Mouse (Mus musculus) stomach, postnatal 0 days (tissue): ENCODE measurements around the gene Rab3d. TPM values are rescaled to one million over a fixed set of nuclear protein-coding genes. Genes with fewer than 3 reads are reported as not detected.
A peak's percentile ranks its signal among the peaks of the same experiment; 100 is the strongest.
"Not testable (repeated sequence)": the region's sequence is repeated elsewhere in the genome, so short reads cannot be mapped to it uniquely, and the experiment has no call there.

Source experiments
- ATAC-seq: fragments of 200-750 bp; cut with Nextera tagmentation; 2 replicates; pipeline ENCODE4 v1.8.0; 2017; ENCODE audit not compliant: low FRiP score, low TSS enrichment
- DNase-seq: peaks from one replicate; pipeline ENCODE4 v3.0.0-alpha.2; 2016; ENCODE audit warnings: low spot score
- H3K27ac ChIP-seq: fragments of 300-500 bp; sonication (generic); replicated peaks from 2 replicates; pipeline ENCODE4 v1.5.1; 2014; ENCODE audit warnings: mild to moderate bottlenecking, control low read depth
- H3K27me3 ChIP-seq: fragments of 300-500 bp; sonication (generic); 2 replicates; pipeline ENCODE4 v1.6.1; 2014; ENCODE audit warnings: low read length; ENCODE audit not compliant: control insufficient read depth, insufficient read depth
- H3K36me3 ChIP-seq: fragments of 300-500 bp; sonication (generic); 2 replicates; pipeline ENCODE4 v1.6.1; 2014; ENCODE audit warnings: low read length, mixed read lengths; ENCODE audit not compliant: control insufficient read depth, insufficient read depth
- H3K4me1 ChIP-seq: fragments of 300-500 bp; sonication (generic); replicated peaks from 2 replicates; pipeline ENCODE4 v1.6.1; 2014; ENCODE audit warnings: antibody characterized with exemption; ENCODE audit not compliant: control insufficient read depth, insufficient read depth
- H3K4me2 ChIP-seq: fragments of 300-500 bp; sonication (generic); replicated peaks from 2 replicates; pipeline ENCODE4 v1.6.1; 2014; ENCODE audit warnings: low read depth, mild to moderate bottlenecking, control low read depth, moderate library complexity
- H3K4me3 ChIP-seq: fragments of 300-500 bp; sonication (generic); 2 replicates; pipeline ENCODE4 v1.5.1; 2014; ENCODE audit warnings: low read depth, low read length, control low read depth
- H3K9ac ChIP-seq: fragments of 300-500 bp; sonication (generic); 2 replicates; pipeline ENCODE4 v1.6.1; 2014; ENCODE audit warnings: mild to moderate bottlenecking, low read length, control low read depth, mixed read lengths
- H3K9me3 ChIP-seq: fragments of 300-500 bp; sonication (generic); 2 replicates; pipeline ENCODE4 v1.6.1; 2016; ENCODE audit warnings: low read length; ENCODE audit not compliant: control insufficient read depth
- CTCF ChIP-seq: IDR thresholded peaks from 2 replicates; pipeline ENCODE4 v1.5.1; 2016; ENCODE audit warnings: antibody characterized with exemption, low read depth, mild to moderate bottlenecking, moderate library complexity
- EP300 ChIP-seq: optimal IDR thresholded peaks from 2 replicates; pipeline ENCODE3; 2016; ENCODE audit warnings: antibody characterized with exemption
- WGBS: fragments of 180-500 bp; shearing (Covaris S2); extraction: QIAGEN DNeasy Blood & Tissue Kit; methylation state at CpG from one replicate; pipeline ENCODE4 v1.1.7; 2014; 5-methylcytosine and 5-hydroxymethylcytosine counted together
- polyA plus RNA-seq: library from polyadenylated mRNA; unstranded; fragments of >200 nt; fragmentation: Nextera tagmentation; extraction: Ambion mirVana; gene quantifications from 2 replicates; pipeline ENCODE4 v1.2.1, GENCODE M21; 2015

The Rab3d gene
- polyA plus RNA-seq, 1 experiment from 2014 or later: 130 TPM

DNA sequence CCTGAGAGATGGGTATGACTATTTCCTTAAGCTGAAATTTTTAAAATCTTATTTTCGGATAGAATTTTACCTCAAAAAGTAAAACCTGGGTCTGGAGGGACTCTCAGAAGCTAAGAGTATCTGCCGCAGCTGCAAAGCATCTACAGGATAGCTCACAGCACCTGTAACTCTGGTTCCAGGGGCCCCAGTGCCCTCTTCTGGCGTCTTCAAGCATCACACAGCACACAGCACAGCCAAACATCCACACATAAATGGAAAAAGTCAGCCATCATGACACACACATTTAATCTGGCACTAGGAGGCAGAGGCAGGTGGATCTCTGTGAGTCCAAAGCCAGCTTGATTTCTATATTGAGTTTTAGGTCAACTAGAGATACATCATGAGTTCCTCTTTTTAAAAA lies 41.4 kb downstream of the Rab3d start:
- H3K27me3 ChIP-seq: no peaks in the 10 kb centered on the region
- H3K4me1 ChIP-seq: no peaks in the 10 kb centered on the region
- H3K4me3 ChIP-seq: no peak overlapping the region
- no peak overlapping the region for H3K27ac ChIP-seq
- H3K4me2 ChIP-seq: no peak overlapping the region
- TF ChIP-seq EP300: no peak
- peak; percentile 25; the same call in 1 of the 2 replicates for TF ChIP-seq CTCF
- ATAC-seq (no peak), DNase-seq (no peak)
- 59% methylated on average over 3 of the region's 3 CpGs for WGBS
- no peaks in the 10 kb centered on the region for H3K36me3 ChIP-seq
- no peak overlapping the region for H3K9ac ChIP-seq
- H3K9me3 ChIP-seq: no peaks in the 10 kb centered on the region

DNA sequence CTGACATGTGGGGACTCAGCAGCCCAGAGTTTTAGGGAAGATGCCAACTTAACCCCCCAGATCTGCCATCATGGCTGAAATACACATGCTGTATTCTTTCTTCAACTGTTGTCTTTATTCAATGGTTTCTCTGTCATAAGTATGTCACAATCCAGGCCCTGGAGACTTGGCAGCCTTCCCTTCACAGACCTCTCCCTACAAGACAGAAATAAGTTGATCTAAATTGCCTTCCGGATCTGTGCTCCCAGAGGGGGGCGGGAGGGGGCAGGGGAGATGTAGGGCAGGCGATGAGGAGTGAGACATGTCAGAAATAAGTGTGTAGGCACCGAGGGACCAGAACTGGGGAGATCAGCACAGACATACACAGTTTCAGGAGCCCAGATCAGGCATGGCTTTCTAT lies 45.8 kb downstream of the Rab3d start:
- no peak overlapping the region for H3K4me2 ChIP-seq
- H3K27me3 ChIP-seq: no peaks in the 10 kb centered on the region
- TF ChIP-seq EP300: no peak
- no peak for TF ChIP-seq CTCF
- H3K4me3 ChIP-seq: no peak overlapping the region
- no peaks in the 10 kb centered on the region for H3K4me1 ChIP-seq
- H3K36me3 ChIP-seq: no peaks in the 10 kb centered on the region
- no peak overlapping the region for H3K27ac ChIP-seq
- H3K9me3 ChIP-seq: no peaks in the 10 kb centered on the region
- H3K9ac ChIP-seq: no peak overlapping the region
- no peak for ATAC-seq
- DNase-seq: no peak
- WGBS: 49% methylated on average over 4 of the region's 4 CpGs

DNA sequence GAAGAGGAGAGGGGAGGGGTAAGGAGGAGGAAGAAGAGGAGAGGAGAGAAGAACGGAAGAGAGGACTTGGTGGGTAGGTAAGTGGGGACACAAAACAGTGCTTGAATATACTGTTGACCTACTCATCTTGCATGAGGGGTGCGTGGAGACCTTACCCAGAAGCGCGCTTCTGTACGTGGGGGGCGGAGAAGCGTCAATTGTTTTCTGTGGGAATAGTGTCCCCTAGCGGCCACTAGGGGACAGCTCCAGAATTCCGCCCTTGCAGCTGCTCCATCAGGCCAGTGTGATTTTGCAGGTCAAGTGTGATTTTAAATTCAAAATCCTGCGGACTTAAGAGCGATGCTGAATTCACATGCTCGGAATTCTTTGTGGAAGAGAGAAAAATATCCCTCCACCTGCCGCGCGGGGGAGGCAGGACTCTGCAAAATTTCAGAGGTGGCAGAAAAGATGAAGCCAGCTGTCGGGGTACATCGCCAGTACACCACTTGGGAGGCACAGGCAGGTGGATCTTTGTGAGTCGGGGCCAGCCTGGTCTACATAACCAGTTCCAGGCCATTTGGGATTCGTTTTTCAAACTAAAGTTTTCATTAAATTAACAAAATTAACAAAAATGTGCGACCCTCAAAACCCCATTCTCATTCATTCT lies 47.0 kb downstream of the Rab3d start:
- TF ChIP-seq CTCF (peak; percentile 93), EP300 (no peak)
- ATAC-seq: peak; percentile 53; the same call in 1 of the 2 replicates
- H3K27ac ChIP-seq: no peak overlapping the region
- H3K27me3 ChIP-seq: no peaks in the 10 kb centered on the region
- no peak overlapping the region for H3K9ac ChIP-seq
- peak; percentile 51 for DNase-seq
- WGBS: 10% methylated on average over 20 of the region's 20 CpGs
- no peak overlapping the region for H3K4me3 ChIP-seq
- no peaks in the 10 kb centered on the region for H3K4me1 ChIP-seq
- H3K4me2 ChIP-seq: peak overlapping the region; percentile 36
- no peaks in the 10 kb centered on the region for H3K36me3 ChIP-seq
- no peaks in the 10 kb centered on the region for H3K9me3 ChIP-seq

DNA sequence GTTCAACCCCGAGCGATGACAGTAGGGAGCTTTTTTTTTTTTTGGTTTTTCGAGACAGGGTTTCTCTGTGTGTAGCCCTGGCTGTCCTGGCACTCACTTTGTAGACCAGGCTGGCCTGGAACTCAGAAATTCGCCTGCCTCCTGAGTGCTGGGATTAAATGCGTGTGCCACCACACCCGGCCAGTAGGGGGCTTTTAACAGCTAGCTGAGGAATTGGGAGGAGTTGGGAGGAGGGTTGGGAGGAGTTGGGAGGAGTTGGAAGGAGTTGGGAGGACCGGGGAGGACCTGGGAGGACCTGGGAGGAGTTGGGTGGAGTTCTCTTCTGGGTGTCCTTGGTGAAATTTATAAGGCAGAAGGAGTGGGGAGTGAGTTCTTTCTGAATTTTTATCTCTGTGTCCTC lies 48.7 kb downstream of the Rab3d start:
- not testable (repeated sequence) for H3K4me3 ChIP-seq, H3K9me3 ChIP-seq, H3K9ac ChIP-seq, DNase-seq, H3K4me2 ChIP-seq, H3K27me3 ChIP-seq, ATAC-seq, H3K4me1 ChIP-seq, H3K36me3 ChIP-seq, H3K27ac ChIP-seq
- TF ChIP-seq CTCF: peak; percentile 66
- 56% methylated on average over 7 of the region's 7 CpGs for WGBS

DNA sequence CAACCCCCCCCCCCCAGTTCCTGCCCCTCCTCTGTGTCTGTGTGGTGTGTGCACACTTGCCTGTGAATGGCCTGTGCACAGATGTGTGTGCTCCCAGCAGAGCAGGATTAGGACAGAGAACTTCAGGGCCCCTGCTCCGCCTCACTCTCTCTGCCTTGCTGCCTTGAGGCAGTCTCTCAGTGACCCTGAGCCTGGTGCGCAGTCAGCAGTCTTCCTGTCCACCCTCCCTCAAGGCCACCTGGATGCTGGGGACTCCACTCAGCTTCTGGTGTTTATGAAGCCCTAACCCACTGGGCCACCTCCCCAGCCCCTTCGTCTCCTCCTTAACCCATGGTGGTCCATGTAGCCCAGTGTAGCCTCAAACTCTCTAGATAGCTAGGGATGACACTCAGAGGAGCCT lies 50.3 kb downstream of the Rab3d start:
- WGBS: 77% methylated on average over 3 of the region's 3 CpGs
- no peak for ATAC-seq
- H3K4me2 ChIP-seq: no peak overlapping the region
- no peak for DNase-seq
- H3K27me3 ChIP-seq: no peaks in the 10 kb centered on the region
- no peaks in the 10 kb centered on the region for H3K36me3 ChIP-seq
- H3K9me3 ChIP-seq: no peaks in the 10 kb centered on the region
- TF ChIP-seq EP300 (no peak), CTCF (no peak)
- no peak overlapping the region for H3K4me3 ChIP-seq
- no peak overlapping the region for H3K27ac ChIP-seq
- H3K9ac ChIP-seq: no peak overlapping the region
- H3K4me1 ChIP-seq: no peaks in the 10 kb centered on the region

DNA sequence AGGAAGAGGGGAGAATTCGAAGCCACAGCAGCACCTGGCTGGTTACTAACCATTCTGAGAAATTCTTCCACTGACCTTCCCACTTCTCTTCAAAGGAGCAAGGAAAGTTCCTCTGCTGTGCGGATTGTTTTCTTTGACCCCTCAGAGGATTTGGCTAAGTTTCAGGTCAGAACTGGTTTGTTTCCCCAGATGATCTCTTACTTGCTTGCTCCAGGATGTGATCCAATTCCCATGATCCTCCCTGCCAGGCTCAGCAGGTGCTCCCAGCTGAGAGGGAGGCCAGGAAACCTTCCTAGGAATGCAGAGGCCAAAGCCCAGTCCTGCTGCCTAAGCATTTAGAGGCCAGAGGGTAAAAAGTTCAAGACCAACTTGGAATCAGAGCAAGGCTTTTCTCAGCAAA lies 51.4 kb downstream of the Rab3d start:
- WGBS: 26% methylated on average over 2 of the region's 2 CpGs
- TF ChIP-seq CTCF: no peak
- TF ChIP-seq EP300: no peak
- H3K9ac ChIP-seq: no peak overlapping the region

More for the DNA sequence above, 51.4 kb downstream of the Rab3d start:
- Histone ChIP-seq H3K27ac (no peak overlapping the region), H3K4me1 (no peaks in the 10 kb centered on the region), H3K9me3 (no peaks in the 10 kb centered on the region), H3K4me3 (no peak overlapping the region), H3K36me3 (no peaks in the 10 kb centered on the region), H3K27me3 (no peaks in the 10 kb centered on the region), H3K4me2 (no peak overlapping the region)
- ATAC-seq (no peak), DNase-seq (no peak)
